Mouse (Mus musculus): ENCODE data around the gene Dst.

DNA sequence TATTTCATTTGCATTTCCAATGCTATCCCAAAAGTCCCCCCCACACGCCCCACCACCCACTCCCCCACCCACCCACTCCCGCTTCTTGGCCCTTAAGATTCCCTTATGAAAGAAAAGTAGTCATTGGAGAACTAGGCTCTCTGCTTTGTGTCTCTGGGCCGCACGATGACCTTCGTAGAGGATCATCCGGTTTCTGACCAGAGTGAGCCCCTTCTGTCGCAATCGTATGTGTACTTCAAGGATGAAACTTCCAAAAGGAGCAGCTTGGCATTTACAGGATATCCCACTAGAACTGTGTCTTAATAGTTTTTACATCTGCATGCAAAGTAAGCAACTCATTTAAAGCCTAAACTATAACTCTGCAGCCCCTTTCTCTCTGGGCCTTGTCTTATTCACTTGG, 380.2 kb downstream of the Dst start:
- TF ChIP-seq TCF3 (IDR thresholded peaks at IDR 0.05; ENCODE audit: insufficient read length, low read depth) (no peak), POLR2A (IDR thresholded peaks at IDR 0.05; ENCODE audit: insufficient read length, low read depth) (no peak), E2F4 (IDR thresholded peaks at IDR 0.05; ENCODE audit: insufficient read depth) (no peak), MAX (IDR thresholded peaks at IDR 0.05; ENCODE audit: low read depth) (no peak), MYOG (IDR thresholded peaks at IDR 0.05; ENCODE audit: control insufficient read depth in 1 of 3, insufficient read depth in 1 of 3, insufficient read length in 2 of 3, low read depth in 2 of 3) (no peak), POLR2AphosphoS2 (IDR thresholded peaks at IDR 0.05; ENCODE audit: insufficient read length, low read depth) (no peak), TCF12 (IDR thresholded peaks at IDR 0.05; ENCODE audit: insufficient read depth, poor library complexity, severe bottlenecking) (no peak), SRF (IDR thresholded peaks at IDR 0.05; ENCODE audit: control insufficient read depth, insufficient read length, low read depth) (no peak)

Measured in myocyte (in vitro differentiated cells).